9 mouse cellular contexts compared by ENCODE assay signal in genomic region chr1:57423696-57424095, GRCm38 (mm10). TPM values are rescaled to one million over a fixed set of nuclear protein-coding genes. Genes with fewer than 3 reads are reported as not detected.
DNase-seq lines count a peak whose midpoint lies in the region; ATAC-seq lines count a peak whose summit lies in the region.
"Had no signal": no experiment of that assay in that cellular context is flagged by ENCODE, and none has a peak within 500 bp of the region (broad histone marks: within the 10 kb centered on the region; RNA-seq: fewer than 3 reads in every experiment).

No protein-coding gene starts in this region.

- 6% methylated on average over 1 of the region's 1 CpGs for WGBS in forebrain, embryonic 14.5 days
- WGBS in forebrain, embryonic 10.5 days: 16% methylated on average over 1 of the region's 1 CpGs
- 10% methylated on average over 1 of the region's 1 CpGs for WGBS in midbrain, embryonic 13.5 days

- H3K4me3 ChIP-seq in forebrain, embryonic 14.5 days (ENCODE audit: low read depth, low read length): no peak overlapping the region
- no peak overlapping the region for H3K4me3 ChIP-seq in forebrain, embryonic 10.5 days
- H3K4me3 ChIP-seq in midbrain, embryonic 13.5 days (replicated peaks): no peak overlapping the region
- H3K4me3 ChIP-seq: liver, embryonic 15.5 days had no signal

- peak; percentile 86 for DNase-seq in forebrain, embryonic 14.5 days (ENCODE audit: low spot score)
- DNase-seq in forebrain, embryonic 10.5 days (ENCODE audit: extremely low spot score, low spot score): no peak
- DNase-seq in left cerebral cortex, postnatal 4 days: peak; percentile 19
- DNase-seq in left cerebral cortex, adult 9 months (ENCODE audit: low spot score in 2 of 2): no peak
- peak; percentile 25 for DNase-seq in R1 (ENCODE audit: low read depth, low spot score)
- DNase-seq in MN1 (ENCODE audit: low spot score): no peak
- no peak for DNase-seq in thymus, postnatal 10 days (ENCODE audit: low spot score in 2 of 2)

- H3K27me3 ChIP-seq in forebrain, embryonic 14.5 days (replicated peaks; ENCODE audit: control insufficient read depth, insufficient read depth, low read length): no peaks in the 10 kb centered on the region
- H3K27me3 ChIP-seq in forebrain, embryonic 10.5 days (ENCODE audit: poor library complexity, severe bottlenecking): no peaks in the 10 kb centered on the region
- no peaks in the 10 kb centered on the region for H3K27me3 ChIP-seq in midbrain, embryonic 13.5 days
- H3K27me3 ChIP-seq: liver, embryonic 15.5 days had no signal

- intact Hi-C loops in left cerebral cortex, postnatal 4 days (cut with DNase I): loop anchor here (2.0 to 10.0 kb wide), 2 partner anchors 525 to 871 kb away; no protein-coding TSS in a partner anchor

- H3K27ac ChIP-seq in forebrain, embryonic 14.5 days (ENCODE audit: low read depth, low read length): no peak overlapping the region
- no peak overlapping the region for H3K27ac ChIP-seq in forebrain, embryonic 10.5 days
- H3K27ac ChIP-seq in midbrain, embryonic 13.5 days: no peak overlapping the region
- H3K27ac ChIP-seq: liver, embryonic 15.5 days had no signal

- H3K9ac ChIP-seq in forebrain, embryonic 14.5 days (ENCODE audit: low read length): no peak overlapping the region
- H3K9ac ChIP-seq in midbrain, embryonic 13.5 days (replicated peaks): no peak overlapping the region
- H3K9ac ChIP-seq: liver, embryonic 15.5 days had no signal

- H3K36me3 ChIP-seq in forebrain, embryonic 14.5 days (ENCODE audit: control insufficient read depth, insufficient read depth, low read length): no peaks in the 10 kb centered on the region
- no peaks in the 10 kb centered on the region for H3K36me3 ChIP-seq in forebrain, embryonic 10.5 days (replicated peaks)
- no peaks in the 10 kb centered on the region for H3K36me3 ChIP-seq in midbrain, embryonic 13.5 days
- H3K36me3 ChIP-seq: liver, embryonic 15.5 days had no signal

- H3K9me3 ChIP-seq in forebrain, embryonic 14.5 days (replicated peaks; ENCODE audit: control insufficient read depth, low read length): no peaks in the 10 kb centered on the region
- no peaks in the 10 kb centered on the region for H3K9me3 ChIP-seq in forebrain, embryonic 10.5 days
- H3K9me3 ChIP-seq in midbrain, embryonic 13.5 days: no peaks in the 10 kb centered on the region
- H3K9me3 ChIP-seq: liver, embryonic 15.5 days had no signal

- H3K4me1 ChIP-seq in forebrain, embryonic 14.5 days (ENCODE audit: control insufficient read depth, insufficient read depth, low read length): 0 out of 2 replicates have a peak, but pooled peaks cover 3% of the 10 kb centered on the region
- peaks cover 5% of the 10 kb centered on the region for H3K4me1 ChIP-seq in forebrain, embryonic 10.5 days
- peaks cover 5% of the 10 kb centered on the region for H3K4me1 ChIP-seq in midbrain, embryonic 13.5 days (replicated peaks)
- H3K4me1 ChIP-seq: liver, embryonic 15.5 days had no signal

- H3K4me2 ChIP-seq in forebrain, embryonic 14.5 days (ENCODE audit: low read length): no peak overlapping the region
- H3K4me2 ChIP-seq in midbrain, embryonic 13.5 days (replicated peaks): no peak overlapping the region
- H3K4me2 ChIP-seq: liver, embryonic 15.5 days had no signal

- peak; percentile 67; the same call in 1 of the 2 replicates for ATAC-seq in forebrain, embryonic 14.5 days
- ATAC-seq in midbrain, embryonic 13.5 days: peak; percentile 74

RNA-seq across cellular contexts. Expression of gene Tyw5, which starts 16.8 kb away (rescaled TPM):
- 19.8 and 23.6 TPM in 2 replicates for polyA plus RNA-seq in forebrain, embryonic 14.5 days (2014; fragmentation: Nextera tagmentation; extraction: Ambion mirVana)
- 31.7 and 37.0 TPM in 2 replicates for polyA plus RNA-seq in forebrain, embryonic 10.5 days (2016; fragmentation: Nextera tagmentation; extraction: Ambion mirVana)
- total RNA-seq in left cerebral cortex, postnatal 4 days (2021): 10 to 100 TPM; 21.9 to 25.9 TPM
- 20.1 and 25.4 TPM in 2 replicates for polyA plus RNA-seq in midbrain, embryonic 13.5 days (2015; fragmentation: Nextera tagmentation; extraction: Ambion mirVana)

RNA-seq across cellular contexts. Expression of gene Maip1, which starts 17.6 kb away (rescaled TPM):
- polyA plus RNA-seq in forebrain, embryonic 14.5 days (2014; fragmentation: Nextera tagmentation; extraction: Ambion mirVana): 14.9 and 16.3 TPM in 2 replicates
- polyA plus RNA-seq in forebrain, embryonic 10.5 days (2016; fragmentation: Nextera tagmentation; extraction: Ambion mirVana): 18.4 and 18.6 TPM in 2 replicates
- total RNA-seq in left cerebral cortex, postnatal 4 days (2021): 10 to 100 TPM; 12.6 to 13.1 TPM
- polyA plus RNA-seq in midbrain, embryonic 13.5 days (2015; fragmentation: Nextera tagmentation; extraction: Ambion mirVana): 18.6 and 19.1 TPM in 2 replicates

RNA-seq across cellular contexts. Expression of gene 1700066M21Rik, which starts 46.3 kb away (rescaled TPM):
- 30.3 and 36.8 TPM in 2 replicates for polyA plus RNA-seq in forebrain, embryonic 14.5 days (2014; fragmentation: Nextera tagmentation; extraction: Ambion mirVana)
- 9.5 and 10.5 TPM in 2 replicates for polyA plus RNA-seq in forebrain, embryonic 10.5 days (2016; fragmentation: Nextera tagmentation; extraction: Ambion mirVana)
- 10 to 100 TPM; 20.7 to 21.5 TPM for total RNA-seq in left cerebral cortex, postnatal 4 days (2021)
- 14.1 and 14.3 TPM in 2 replicates for polyA plus RNA-seq in midbrain, embryonic 13.5 days (2015; fragmentation: Nextera tagmentation; extraction: Ambion mirVana)

Comparison
In these comparisons a context has a peak if more than half of its experiments do, and no peak if none do; other contexts are left out.
1. DNase-seq: peak in forebrain, embryonic 14.5 days (single experiment), left cerebral cortex, postnatal 4 days (single experiment) and R1 (single experiment); none in forebrain, embryonic 10.5 days (single experiment), left cerebral cortex, adult 9 months (0 of 2), MN1 (single experiment) and thymus, postnatal 10 days (0 of 2).